Mouse (Mus musculus) CH12F3 (cell line): ENCODE results near the gene Tnnc1.

Source experiments
- in situ Hi-C: fragments of 300-500 bp; cut with MboI; formaldehyde crosslinking; loops from 2 replicates; pipeline ENCODE4 v1.14.3; 2020; ENCODE audit warnings: low sequenced_read_pairs

The Tnnc1 gene

GRCm38 (mm10) chr14:31251084-31251604, 43.0 kb downstream of the Tnnc1 start, which contains the start of the genes Phf7 and Bap1:
TSS of gene Phf7 (minus strand) at chr14:31251317.
TSS of gene Bap1 (plus strand) at chr14:31251450.
- in situ Hi-C loops: no loop called here

DNA sequence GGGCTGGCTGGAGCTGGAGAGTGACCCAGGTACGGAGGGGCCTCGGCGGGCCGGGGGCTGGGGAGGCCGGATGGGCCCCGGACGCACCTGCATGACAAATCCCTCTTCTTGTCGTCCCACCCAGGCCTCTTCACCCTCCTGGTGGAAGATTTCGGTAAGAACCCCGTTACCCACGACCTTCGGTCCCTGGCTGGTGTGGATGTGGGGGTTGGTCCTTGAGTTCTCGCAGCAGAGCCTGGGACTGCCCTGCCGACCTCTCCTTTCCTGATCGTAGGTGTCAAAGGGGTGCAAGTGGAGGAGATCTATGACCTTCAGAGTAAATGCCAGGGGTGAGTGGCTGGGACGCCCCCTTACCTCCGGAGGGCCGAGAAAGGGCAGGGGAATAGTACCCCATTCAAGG, 43.5 kb downstream of the Tnnc1 start:
- in situ Hi-C loops: no loop called here

DNA sequence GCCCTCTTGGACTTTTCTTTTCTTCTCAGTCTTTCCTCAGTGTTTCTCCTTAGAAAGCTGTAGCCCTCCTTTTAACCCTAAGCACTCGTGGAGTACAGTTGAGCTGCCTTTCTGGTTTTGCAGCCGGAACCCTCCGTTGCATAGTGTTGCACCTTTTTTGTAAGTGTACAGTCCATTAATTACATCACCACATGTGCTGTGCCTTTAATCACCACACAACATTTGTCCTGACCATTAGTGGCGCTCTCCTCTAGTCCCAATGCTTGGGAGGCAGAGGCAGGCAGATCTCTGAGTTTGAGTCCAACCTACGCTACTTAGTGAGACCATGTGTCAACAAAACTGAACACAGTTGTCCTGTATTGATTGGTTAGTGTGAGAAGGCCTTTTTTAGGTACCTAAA, 44.0 kb downstream of the Tnnc1 start:
- in situ Hi-C loops: no loop called here

DNA sequence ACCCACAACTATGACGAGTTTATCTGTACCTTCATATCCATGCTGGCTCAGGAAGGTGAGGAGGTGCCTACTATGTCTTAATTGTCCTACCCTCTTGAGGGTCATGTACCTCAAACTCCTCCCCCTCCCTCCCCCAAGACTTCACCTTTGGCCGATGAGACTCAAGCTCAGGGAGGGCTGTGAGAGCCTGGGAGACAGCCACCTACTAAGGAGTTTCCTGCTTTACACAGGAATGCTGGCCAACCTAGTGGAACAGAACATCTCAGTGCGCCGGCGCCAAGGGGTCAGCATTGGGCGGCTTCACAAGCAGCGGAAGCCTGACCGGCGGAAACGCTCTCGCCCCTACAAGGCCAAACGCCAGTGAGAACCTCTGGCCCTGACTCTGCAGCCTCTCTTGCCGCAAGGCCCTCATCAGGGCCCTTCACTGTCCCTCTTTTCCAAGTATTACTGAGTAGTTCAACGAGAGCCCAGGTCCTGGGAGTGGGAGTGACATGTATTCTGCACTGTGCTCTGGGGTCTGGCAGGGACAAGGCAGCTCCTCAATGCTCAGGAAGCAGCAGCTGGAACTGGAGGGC, 50.5 kb downstream of the Tnnc1 start:
- in situ Hi-C loops: no loop called here

- in situ Hi-C loops: no loop called here
Measured at GRCm38 (mm10) chr14:31260374-31260773, 52.3 kb downstream of the Tnnc1 start.

DNA sequence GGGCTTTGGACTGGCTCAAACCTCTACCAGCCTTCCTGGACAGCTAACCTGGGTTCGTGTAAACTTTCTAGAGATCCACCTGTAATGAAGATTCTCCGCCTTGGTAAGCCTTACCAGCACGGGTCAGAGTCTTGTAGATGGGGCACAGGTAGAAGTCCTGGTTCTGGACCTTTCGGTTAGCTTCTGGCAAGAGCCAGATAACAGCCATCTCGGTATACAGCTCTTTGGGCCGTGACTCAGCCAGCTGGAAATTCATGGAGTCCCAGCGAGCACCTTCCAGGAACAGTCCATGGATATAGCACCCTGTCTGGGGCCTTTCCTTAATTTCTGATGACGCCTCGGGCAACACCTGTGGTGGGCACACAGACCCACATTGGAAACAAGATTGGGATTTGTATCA, 52.8 kb downstream of the Tnnc1 start:
- in situ Hi-C loops: no loop called here
